Mouse (Mus musculus): ENCODE data around the gene Ddx52. TPM values are rescaled to one million over a fixed set of nuclear protein-coding genes. Genes with fewer than 3 reads are reported as not detected.

Gene Ddx52
- polyA plus RNA-seq, 1 experiment from 2014 or later = 48.3 TPM

DNA sequence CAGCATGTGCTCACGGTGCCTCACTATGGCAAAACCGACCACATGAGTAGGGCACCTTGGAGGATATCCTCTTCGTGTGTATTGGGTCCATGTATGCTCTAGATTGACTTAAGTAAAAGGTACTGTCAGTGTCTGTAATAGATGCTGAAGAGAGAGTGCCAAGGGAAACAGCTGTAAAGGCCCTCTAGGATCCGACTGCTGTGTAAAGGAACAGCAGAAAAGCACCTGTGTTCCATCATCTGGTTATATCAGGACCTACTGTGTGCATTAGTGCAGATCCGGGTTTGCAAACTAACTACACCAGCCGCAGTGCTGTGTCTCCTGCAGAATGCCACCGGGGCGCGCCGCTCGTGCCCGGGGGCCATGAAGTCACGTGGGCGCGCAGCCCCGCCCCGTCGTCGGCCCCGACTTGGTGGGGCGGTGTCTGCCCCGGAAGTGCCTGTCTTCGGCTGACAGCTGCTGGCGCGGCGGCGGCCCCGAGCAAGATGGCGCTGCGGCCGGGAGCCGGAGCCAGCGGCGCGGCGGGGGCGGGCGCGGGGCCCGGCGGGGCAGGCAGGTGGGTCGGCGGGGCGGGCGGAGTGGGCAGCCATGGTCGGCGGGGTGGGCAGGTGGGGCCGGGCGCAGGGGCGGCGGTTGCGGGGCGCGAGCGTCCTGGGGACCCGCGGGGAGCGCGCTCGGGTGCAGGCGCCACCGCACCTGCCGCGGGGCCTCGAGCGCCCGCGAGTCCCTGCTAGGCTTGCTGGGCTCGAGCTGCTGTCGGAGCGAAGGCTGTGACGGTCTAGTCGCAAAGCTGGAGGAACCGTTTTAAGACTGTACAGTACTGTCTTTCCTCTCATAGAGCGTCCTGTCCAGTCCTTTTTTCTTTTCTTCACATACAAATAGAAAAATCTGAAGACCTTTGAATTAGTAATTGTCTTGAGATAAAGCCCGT lies 22.4 kb downstream of the Ddx52 start, which contains the start of gene Synrg:
Gene Synrg, plus strand, starts transcription at position 438 of the 931 bp plus-strand sequence.
- Histone ChIP-seq H3K4me1 (ENCODE audit: control insufficient read depth, insufficient read depth, low read length) (no peaks in the 10 kb centered on the region), H3K36me3 (ENCODE audit: control insufficient read depth, insufficient read depth, low read length) (no peaks in the 10 kb centered on the region), H3K4me3 (ENCODE audit: low read depth, low read length) (peak within 1 kb of the TSS; percentile 76), H3K27ac (ENCODE audit: low read depth, low read length) (peak within 1 kb of the TSS; percentile 82), H3K27me3 (ENCODE audit: control insufficient read depth, insufficient read depth, low read length) (no peaks in the 10 kb centered on the region), H3K9me3 (ENCODE audit: control insufficient read depth, low read length) (no peaks in the 10 kb centered on the region), H3K4me2 (ENCODE audit: low read depth) (peak within 1 kb of the TSS; percentile 51), H3K9ac (ENCODE audit: low read length) (peak within 1 kb of the TSS; percentile 77)
- WGBS = 3% methylated on average over 56 of the region's 76 CpGs
- ATAC-seq (ENCODE audit: insufficient read depth, low FRiP score, low TSS enrichment) (peak; percentile 91), DNase-seq (ENCODE audit: low spot score) (peak; percentile 92)

DNA sequence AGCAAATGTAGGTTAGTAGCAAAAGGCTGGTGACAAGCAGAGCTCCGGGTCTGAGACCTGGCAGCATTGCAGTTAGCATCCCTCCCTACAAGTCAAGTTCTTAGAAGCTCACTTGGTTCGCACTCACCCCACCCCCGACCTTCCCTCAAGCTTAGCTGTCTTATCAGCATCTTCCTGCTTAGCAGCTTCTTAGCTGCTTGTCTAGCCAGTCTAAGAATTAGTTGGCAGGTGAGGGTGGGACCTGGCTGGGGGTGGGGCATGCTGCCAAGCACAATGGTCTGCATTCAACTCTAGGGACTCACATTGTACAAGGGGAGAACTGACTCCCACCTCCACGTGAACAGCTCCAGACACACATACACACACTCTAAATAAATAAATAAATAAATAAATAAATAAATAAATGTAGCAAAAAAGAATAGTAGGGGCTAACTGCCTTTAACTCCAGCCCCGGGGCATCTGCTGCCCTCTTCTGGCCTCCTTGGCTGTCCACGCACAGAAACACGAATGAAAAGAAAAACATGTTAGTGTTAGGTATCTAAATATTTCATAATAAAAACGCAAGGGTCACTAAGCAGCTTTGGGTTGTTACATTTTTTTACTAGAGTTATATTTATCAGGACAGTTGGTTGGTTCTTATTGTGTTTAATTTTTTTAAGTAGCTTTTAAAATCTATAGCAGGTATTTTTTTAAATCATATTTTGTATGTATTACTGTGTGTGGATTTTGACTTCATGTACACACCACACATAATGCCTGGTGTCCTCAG lies 25.8 kb downstream of the Ddx52 start:
- H3K27ac ChIP-seq (ENCODE audit: low read depth, low read length) = no peak overlapping the region
- no peaks in the 10 kb centered on the region for H3K27me3 ChIP-seq (ENCODE audit: control insufficient read depth, insufficient read depth, low read length)
- H3K4me1 ChIP-seq (ENCODE audit: control insufficient read depth, insufficient read depth, low read length) = no peaks in the 10 kb centered on the region
- no peaks in the 10 kb centered on the region for H3K36me3 ChIP-seq (ENCODE audit: control insufficient read depth, insufficient read depth, low read length)
- no peak overlapping the region for H3K4me2 ChIP-seq (ENCODE audit: low read depth)
- ATAC-seq (ENCODE audit: insufficient read depth, low FRiP score, low TSS enrichment) = no peak
- DNase-seq (ENCODE audit: low spot score) = no peak
- 60% methylated on average over 8 of the region's 8 CpGs for WGBS
- no peak overlapping the region for H3K9ac ChIP-seq (ENCODE audit: low read length)
- no peak overlapping the region for H3K4me3 ChIP-seq (ENCODE audit: low read depth, low read length)
- H3K9me3 ChIP-seq (ENCODE audit: control insufficient read depth, low read length) = no peaks in the 10 kb centered on the region

DNA sequence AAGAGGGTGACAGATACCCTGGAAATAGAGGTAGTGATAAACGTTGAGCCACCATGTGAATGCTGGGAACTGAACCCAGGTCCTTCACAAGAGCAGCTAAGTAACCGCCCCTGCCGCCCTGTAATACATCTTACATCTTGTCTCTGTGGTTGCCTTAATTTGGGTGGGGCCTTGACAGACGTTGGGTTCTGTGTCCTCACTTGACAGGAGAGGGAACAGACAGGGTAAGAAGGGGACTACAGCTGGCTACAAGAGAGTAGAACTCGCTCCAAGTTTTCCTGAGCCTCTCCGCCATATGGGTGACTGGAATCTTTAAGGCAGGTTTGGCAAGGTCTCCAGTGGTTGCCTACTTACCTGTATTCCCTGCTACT lies 26.3 kb downstream of the Ddx52 start:
- Histone ChIP-seq H3K4me1 (ENCODE audit: control insufficient read depth, insufficient read depth, low read length) (no peaks in the 10 kb centered on the region), H3K9ac (ENCODE audit: low read length) (no peak overlapping the region), H3K4me3 (ENCODE audit: low read depth, low read length) (no peak overlapping the region), H3K27ac (ENCODE audit: low read depth, low read length) (no peak overlapping the region), H3K4me2 (ENCODE audit: low read depth) (no peak overlapping the region), H3K27me3 (ENCODE audit: control insufficient read depth, insufficient read depth, low read length) (no peaks in the 10 kb centered on the region), H3K36me3 (ENCODE audit: control insufficient read depth, insufficient read depth, low read length) (no peaks in the 10 kb centered on the region), H3K9me3 (ENCODE audit: control insufficient read depth, low read length) (no peaks in the 10 kb centered on the region)
- ATAC-seq (ENCODE audit: insufficient read depth, low FRiP score, low TSS enrichment) (no peak), DNase-seq (ENCODE audit: low spot score) (no peak)
- 83% methylated on average over 6 of the region's 6 CpGs for WGBS

DNA sequence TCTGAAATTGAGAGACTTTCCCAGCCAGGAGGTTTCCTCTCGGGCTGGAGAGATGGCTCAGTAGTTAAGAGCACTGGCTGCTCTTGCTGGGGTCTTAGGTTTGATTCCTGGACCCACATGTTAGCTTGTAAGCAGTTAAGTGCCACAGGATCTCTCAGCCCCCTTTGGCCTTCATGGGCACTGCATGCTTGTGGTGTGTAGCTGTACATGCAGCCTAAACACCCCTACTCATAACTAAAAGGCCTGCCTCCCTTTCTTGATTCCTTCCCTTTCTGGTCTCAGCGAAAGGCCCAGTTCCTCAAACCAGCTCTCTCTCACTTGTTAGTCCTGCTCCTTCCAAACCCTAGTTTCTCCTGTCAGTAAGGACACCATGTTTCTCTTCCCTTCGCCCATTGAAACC lies 27.2 kb downstream of the Ddx52 start:
- 87% methylated on average over 3 of the region's 3 CpGs for WGBS
- no peak overlapping the region for H3K27ac ChIP-seq (ENCODE audit: low read depth, low read length)
- no peak overlapping the region for H3K4me2 ChIP-seq (ENCODE audit: low read depth)
- no peak for ATAC-seq (ENCODE audit: insufficient read depth, low FRiP score, low TSS enrichment)
- H3K27me3 ChIP-seq (ENCODE audit: control insufficient read depth, insufficient read depth, low read length) = no peaks in the 10 kb centered on the region
- DNase-seq (ENCODE audit: low spot score) = peak; percentile 21
- no peak overlapping the region for H3K9ac ChIP-seq (ENCODE audit: low read length)
- H3K4me3 ChIP-seq (ENCODE audit: low read depth, low read length) = no peak overlapping the region
- no peaks in the 10 kb centered on the region for H3K9me3 ChIP-seq (ENCODE audit: control insufficient read depth, low read length)
- H3K36me3 ChIP-seq (ENCODE audit: control insufficient read depth, insufficient read depth, low read length) = no peaks in the 10 kb centered on the region
- no peaks in the 10 kb centered on the region for H3K4me1 ChIP-seq (ENCODE audit: control insufficient read depth, insufficient read depth, low read length)

DNA sequence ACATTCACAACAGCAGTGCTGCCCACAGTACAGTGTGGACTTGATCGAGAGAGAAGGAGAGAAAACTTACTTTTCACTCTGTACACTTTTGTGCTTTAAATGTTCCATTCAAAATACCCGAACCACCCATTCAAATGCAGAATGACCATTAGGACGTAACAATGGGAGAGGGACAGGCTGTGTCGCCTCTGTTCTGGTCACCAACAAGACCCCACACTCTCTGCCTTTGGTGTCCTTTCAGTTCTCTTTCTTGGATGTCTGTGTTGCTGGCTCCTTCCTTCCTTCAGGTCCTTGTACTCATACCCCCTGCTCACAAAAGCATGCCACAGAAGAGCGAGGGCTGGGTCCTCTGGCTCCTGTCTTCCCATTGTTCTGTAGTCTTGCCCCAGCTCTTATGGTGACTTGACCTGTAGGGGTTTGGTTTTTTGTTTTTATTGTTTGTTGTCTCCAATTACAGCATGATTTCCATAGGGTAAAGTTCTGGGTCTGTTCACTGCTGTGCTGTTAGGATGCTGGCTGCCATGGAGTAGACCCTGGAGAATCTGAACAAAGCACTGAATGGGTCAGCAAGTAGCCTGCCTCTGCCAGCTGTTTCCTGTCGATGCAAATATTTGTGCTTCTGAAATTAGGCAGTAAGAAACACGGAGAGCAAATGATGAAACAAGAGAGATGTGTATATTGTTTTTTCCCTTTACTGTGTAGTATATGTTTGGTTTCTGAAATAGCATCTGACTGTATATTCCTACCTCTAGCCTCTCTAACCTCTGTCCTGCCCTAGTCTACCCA lies 32.9 kb downstream of the Ddx52 start:
- Histone ChIP-seq H3K4me3 (ENCODE audit: low read depth, low read length) (no peak overlapping the region), H3K36me3 (ENCODE audit: control insufficient read depth, insufficient read depth, low read length) (0 out of 2 replicates have a peak, but pooled peaks cover 2% of the 10 kb centered on the region), H3K9ac (ENCODE audit: low read length) (no peak overlapping the region), H3K9me3 (ENCODE audit: control insufficient read depth, low read length) (no peaks in the 10 kb centered on the region), H3K27me3 (ENCODE audit: control insufficient read depth, insufficient read depth, low read length) (no peaks in the 10 kb centered on the region), H3K4me2 (ENCODE audit: low read depth) (no peak overlapping the region), H3K27ac (ENCODE audit: low read depth, low read length) (no peak overlapping the region), H3K4me1 (ENCODE audit: control insufficient read depth, insufficient read depth, low read length) (no peaks in the 10 kb centered on the region)
- DNase-seq (ENCODE audit: low spot score) (no peak), ATAC-seq (ENCODE audit: insufficient read depth, low FRiP score, low TSS enrichment) (no peak)
- 49% methylated on average over 7 of the region's 7 CpGs for WGBS

DNA sequence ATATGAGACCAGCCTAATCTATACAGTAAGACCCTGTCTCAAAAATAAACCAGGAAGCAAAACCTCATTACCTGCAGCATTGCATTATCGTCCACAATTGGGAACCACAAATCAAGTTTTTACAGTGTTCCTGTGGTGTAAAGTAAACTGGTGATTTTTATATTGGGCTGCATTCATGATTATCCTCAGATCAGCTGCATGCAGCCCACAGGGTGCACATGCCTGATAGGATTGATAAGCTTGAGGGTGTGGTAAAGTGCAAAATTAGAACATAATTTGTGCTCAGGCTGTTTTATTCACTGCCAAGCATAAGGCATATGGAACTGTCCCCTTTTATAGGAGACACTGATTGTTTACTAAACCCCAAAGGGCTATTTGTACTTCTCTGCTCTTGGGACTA lies 33.6 kb downstream of the Ddx52 start:
- Histone ChIP-seq H3K9me3 (ENCODE audit: control insufficient read depth, low read length) (no peaks in the 10 kb centered on the region), H3K4me3 (ENCODE audit: low read depth, low read length) (no peak overlapping the region), H3K36me3 (ENCODE audit: control insufficient read depth, insufficient read depth, low read length) (peaks cover 2% of the 10 kb centered on the region; the same call in 1 of the 2 replicates), H3K27ac (ENCODE audit: low read depth, low read length) (no peak overlapping the region), H3K4me1 (ENCODE audit: control insufficient read depth, insufficient read depth, low read length) (no peaks in the 10 kb centered on the region), H3K27me3 (ENCODE audit: control insufficient read depth, insufficient read depth, low read length) (no peaks in the 10 kb centered on the region), H3K9ac (ENCODE audit: low read length) (no peak overlapping the region), H3K4me2 (ENCODE audit: low read depth) (no peak overlapping the region)
- WGBS = 94% methylated on average over 1 of the region's 1 CpGs
- ATAC-seq (ENCODE audit: insufficient read depth, low FRiP score, low TSS enrichment) (no peak), DNase-seq (ENCODE audit: low spot score) (no peak)

DNA sequence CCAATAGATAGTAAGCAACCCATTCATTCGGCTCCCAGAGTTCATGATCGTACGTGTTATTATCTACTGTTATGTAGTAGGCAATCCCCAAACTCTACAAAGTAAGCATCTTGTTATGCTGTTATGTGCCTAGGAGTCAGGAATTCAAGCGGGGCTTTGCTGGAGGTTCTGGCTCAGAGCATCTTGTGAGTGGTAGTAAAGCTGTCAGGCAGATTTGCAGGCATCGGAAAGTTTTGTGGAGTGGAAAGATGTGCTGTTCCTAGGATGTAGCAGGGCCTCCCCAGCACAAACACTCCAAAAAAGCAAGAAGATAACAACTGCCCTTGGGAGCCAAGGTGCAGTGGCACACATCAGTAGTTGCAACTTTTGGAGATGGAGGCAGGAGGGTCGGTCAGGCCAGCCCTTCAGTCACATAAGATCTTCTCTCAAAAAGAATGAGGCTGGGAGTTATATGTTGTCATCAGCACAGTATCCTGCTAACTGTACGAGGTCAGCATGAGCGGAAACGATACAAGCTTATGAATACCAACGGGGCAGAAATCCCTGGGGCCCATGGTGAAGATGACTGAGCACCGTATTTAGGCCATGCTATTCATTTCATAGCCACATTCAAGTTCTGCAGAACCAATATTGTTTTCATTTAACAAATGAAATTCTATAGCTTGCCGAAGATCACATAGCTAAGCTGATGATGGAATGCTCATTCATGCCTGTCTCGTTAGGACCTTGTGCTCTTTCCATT lies 34.5 kb downstream of the Ddx52 start:
- Histone ChIP-seq H3K36me3 (ENCODE audit: control insufficient read depth, insufficient read depth, low read length) (peaks cover 2% of the 10 kb centered on the region; the same call in 1 of the 2 replicates), H3K27me3 (ENCODE audit: control insufficient read depth, insufficient read depth, low read length) (no peaks in the 10 kb centered on the region), H3K4me1 (ENCODE audit: control insufficient read depth, insufficient read depth, low read length) (no peaks in the 10 kb centered on the region), H3K9ac (ENCODE audit: low read length) (no peak overlapping the region), H3K9me3 (ENCODE audit: control insufficient read depth, low read length) (no peaks in the 10 kb centered on the region), H3K27ac (ENCODE audit: low read depth, low read length) (no peak overlapping the region), H3K4me2 (ENCODE audit: low read depth) (no peak overlapping the region), H3K4me3 (ENCODE audit: low read depth, low read length) (no peak overlapping the region)
- DNase-seq (ENCODE audit: low spot score) = no peak
- no peak for ATAC-seq (ENCODE audit: insufficient read depth, low FRiP score, low TSS enrichment)
- WGBS = 87% methylated on average over 13 of the region's 13 CpGs

DNA sequence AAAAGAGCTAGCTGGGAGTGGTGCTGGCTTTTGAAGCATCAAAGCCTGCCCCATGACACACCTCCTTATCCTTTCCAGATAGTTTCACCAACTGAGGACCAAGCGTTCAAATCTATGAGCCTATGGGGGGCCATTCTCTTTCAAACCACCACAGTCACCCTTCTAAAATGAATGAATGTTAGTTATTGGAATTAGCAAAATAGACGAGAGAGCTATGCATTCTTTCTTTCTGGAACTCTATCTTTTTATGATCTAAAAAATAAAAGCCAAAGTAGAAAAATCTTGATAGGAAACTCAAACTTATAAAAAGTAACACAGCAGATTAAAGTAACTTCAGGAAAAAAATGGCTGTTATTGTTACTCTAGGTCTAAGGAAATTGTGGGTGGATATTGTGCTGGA lies 35.9 kb downstream of the Ddx52 start:
- WGBS = 85% methylated on average over 2 of the region's 2 CpGs
- Histone ChIP-seq H3K4me3 (ENCODE audit: low read depth, low read length) (no peak overlapping the region), H3K9me3 (ENCODE audit: control insufficient read depth, low read length) (no peaks in the 10 kb centered on the region), H3K36me3 (ENCODE audit: control insufficient read depth, insufficient read depth, low read length) (peaks cover 4% of the 10 kb centered on the region; the same call in 1 of the 2 replicates), H3K4me1 (ENCODE audit: control insufficient read depth, insufficient read depth, low read length) (no peaks in the 10 kb centered on the region), H3K4me2 (ENCODE audit: low read depth) (no peak overlapping the region), H3K27ac (ENCODE audit: low read depth, low read length) (no peak overlapping the region), H3K27me3 (ENCODE audit: control insufficient read depth, insufficient read depth, low read length) (no peaks in the 10 kb centered on the region), H3K9ac (ENCODE audit: low read length) (no peak overlapping the region)
- ATAC-seq (ENCODE audit: insufficient read depth, low FRiP score, low TSS enrichment) (no peak), DNase-seq (ENCODE audit: low spot score) (no peak)
